Mouse (Mus musculus) adrenal gland, postnatal 36 days (tissue): ENCODE results near the gene Rab31. TPM values are rescaled to one million over a fixed set of nuclear protein-coding genes. Genes with fewer than 3 reads are reported as not detected.

Source experiments
- DNase-seq, 2 experiments: peaks; one replicate each; pipeline ENCODE4 v3.0.0; 2021; ENCODE audit warnings: mixed read lengths in 1 of 2
- total RNA-seq, 2 experiments: library from RNA; stranded (reverse); gene quantifications; 2 replicates each; pipeline ENCODE4 v1.2.3; 2021

Rab31 gene
- total RNA-seq, 2 experiments from 2014 or later, result 40.9 to 50.1 TPM

DNA sequence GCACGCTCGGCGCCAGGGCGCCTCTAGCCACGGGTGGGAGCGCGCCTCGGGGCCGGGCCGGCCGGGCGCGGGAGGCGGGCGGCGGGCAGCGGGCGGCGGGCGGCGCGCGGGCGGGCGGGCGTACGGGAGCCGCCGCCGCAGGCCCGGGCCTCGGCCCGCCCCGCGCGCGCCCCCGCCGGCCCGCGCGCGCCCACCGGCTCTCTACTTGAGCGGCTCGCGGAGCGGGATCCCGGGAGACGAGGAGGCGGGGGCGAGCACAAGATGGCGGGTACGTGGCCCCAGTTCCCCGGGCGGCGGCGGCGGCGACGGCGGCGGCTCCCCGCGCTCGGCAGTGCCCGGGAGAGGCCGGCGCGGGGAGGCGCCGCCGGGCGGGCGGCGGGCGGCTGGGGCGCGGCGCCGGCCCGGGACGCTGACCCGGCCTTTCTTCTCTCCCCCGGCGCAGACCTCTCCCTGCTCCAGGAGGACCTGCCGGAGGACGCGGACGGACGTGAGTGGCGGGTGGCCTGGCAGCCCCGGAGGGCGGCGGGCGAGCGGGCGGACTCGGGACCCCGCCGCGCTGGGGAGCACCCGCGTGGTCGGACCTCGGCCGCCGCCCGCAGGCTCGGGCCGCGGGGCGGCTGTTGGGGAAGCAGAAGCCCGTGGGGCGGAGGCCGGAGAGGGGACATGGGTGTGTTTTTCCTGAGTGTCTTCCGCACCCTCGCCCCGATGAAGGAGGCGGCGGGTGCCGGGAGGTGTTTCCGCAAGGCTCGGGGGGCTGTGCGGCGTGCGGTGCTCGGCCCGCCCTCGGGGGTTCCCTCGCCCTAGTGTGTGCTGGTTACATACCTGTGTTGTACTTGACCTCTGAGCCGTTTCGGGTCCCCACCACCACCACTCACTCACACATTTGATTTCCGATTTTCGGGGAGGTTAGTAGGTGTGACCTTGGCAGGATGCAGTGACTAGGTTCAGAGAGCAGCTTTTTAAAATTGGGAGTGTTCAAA is 10.9 kb upstream of the Rab31 start:
- DNase-seq, result peak; percentile 83 to 90

DNA sequence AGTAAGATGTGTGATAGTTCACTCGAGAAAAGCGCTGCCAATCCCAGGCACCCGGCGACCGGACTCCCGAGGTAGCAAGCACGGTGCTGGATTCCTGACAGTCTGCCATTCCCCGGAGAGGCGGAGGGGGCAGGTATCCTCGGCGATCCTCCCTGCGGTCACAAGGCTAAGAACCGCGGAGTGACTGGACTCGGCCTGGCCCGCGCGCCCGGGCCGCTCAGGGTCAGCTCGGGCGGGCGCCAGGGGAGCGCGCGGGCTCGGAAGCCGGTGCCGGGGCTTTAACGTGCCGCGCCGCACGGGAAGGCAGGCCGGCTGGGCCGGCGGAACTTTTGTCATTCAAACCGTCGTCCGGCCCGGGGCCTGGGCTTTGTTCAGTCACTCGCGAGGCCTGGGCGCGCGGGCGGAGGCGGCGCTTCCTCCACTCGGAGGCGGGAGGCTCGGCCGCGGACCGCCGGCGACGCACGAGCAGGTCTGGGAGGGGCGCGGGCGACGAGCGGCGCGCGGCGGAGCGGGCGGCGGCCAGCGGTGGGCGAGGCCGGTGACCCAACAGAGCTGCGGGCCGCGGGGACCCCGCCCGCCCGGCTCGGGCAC is 10.1 kb upstream of the Rab31 start, which contains the start of gene Ppp4r1:
Gene Ppp4r1 (plus strand): TSS at position 23 of the 591 bp plus-strand sequence.
- peak; percentile 87 to 90 for DNase-seq

DNA sequence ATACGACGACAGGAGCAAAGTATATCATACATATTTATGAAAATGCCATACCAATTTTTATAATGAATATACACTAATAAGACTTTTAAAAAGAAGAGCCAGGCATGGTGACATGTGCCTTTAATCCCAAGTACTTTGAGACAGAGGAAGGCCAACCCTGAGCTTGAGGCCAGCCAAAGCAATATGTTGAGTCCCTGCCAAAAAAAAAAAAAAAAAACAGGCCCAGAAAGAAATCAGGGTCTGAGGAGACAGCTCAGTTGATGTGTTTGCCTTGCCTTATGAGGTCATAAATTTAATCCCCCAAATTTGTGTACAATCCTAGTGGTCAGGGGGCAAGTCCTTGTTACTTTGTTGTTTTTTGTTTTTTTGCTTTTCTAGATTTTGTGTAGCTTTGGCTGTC is 8.4 kb upstream of the Rab31 start:
- DNase-seq, result no peak

DNA sequence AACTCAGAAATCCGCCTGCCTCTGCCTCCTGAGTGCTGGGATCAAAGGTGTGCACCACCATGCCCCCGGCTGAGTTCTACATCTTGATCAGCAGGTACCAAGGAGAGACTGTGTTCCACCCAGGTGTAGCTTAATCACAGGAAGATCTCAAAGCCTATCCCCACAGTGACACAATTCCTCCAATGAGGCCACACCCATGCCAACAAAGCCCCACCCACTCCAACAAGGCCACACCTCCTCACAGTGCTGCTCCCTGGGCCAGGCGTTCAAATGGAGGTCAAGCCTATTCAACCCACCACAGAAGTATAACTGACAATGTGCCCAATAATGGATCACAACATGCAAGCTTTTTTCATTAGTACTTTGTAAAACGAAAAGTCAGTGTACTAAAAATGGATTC is 4.9 kb upstream of the Rab31 start:
- DNase-seq, result no peak

DNA sequence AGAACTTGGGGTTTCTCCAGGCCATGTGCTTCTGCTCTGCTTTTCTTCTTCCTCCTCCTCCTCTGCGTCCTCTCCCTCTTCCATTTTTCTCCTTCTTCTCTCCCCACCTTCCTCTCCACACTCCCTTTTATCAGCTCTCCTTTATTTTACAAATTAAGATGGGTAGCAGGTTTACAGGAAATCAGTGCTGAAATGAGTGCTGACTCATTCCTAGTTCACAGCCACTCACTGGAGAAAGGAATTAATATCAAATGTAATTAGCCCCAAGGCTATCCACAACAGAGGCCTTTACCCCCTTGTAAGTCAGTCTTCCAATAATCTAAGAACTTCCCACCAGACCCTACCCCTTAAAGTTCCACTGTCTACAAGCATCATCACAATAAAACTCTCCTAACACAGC is 3.7 kb upstream of the Rab31 start:
- no peak for DNase-seq

DNA sequence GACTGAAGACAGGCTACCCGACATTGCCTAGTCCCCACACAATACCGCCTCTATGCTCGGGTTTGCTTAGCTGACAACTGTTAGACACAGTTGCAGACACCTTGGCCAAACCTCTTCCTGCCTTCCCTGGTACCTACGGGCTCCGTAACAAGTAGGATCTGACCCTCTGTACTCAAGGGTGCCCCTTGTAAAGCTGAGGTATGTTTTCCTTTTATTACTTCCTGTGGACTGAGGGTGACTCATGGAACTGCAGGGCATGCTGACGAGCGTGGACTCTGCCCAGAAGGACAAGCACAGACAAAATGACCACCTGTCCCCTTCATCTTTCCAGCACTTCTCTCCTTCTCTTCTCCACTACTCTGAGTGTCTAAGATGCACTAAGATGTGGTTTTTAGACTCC is 1.9 kb upstream of the Rab31 start:
- DNase-seq, result peak; percentile 34 to 36

DNA sequence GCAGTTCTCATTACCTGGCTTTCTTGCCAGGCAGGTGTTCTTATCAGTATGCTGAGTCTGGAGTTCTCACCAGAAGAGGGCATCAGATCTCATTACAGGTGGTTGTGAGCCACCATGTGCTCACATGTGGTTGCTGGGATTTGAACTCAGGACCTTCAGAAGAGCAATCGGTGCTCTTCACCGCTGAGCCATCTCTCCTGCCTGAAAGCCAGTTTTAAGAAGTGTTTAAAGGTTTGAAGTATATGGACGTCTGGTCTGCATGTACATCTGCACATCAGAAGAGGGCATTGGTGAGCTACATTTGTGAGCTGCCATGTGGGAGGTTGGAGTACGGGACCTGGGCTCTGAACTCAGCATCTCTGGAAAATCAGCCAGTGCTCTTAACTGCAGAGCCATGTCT is 1.1 kb upstream of the Rab31 start:
- no peak for DNase-seq

DNA sequence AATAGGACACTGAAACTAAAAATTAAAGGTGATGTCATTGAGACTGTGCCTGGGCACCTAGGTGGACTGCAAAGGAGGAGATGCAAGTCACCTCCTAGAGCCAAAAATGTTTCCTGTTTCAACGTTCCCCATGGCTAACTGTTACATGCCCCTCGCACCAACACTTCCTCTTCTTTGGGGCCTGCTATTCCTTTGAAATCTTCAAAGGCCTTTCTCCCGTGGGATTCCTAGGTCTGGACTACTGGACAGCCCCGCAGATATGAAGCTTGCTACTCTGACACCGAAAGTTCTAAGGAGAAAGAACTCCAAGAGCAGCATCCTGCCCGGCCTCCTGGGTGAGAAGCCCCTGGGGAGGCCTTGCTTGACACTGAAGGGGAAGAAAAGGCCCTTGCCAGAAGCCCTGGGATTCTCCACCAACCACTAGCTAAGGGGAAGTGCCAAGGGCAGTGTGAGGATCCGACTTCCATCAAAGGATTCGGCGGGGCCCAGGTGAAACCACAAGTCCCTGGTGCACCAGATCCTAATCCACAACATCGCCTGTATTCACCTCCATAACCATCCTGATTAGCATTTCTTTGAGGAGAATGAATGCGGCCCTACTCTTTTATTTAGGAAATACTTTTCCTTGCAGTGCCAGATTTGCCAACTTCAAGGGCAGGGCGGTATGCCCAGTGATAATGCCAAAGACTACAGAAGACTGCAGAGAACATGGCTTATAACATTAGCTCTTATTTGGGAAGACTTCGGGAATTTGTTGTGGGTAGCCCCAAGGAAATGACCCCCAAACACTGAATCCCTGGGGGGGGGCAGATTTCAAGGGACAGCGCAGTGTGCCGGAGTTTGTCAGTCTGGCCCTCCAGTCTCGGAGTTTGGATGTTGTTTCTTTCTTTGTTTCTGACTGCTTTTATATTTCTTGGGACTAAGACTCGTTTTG is 1.3 kb downstream of the Rab31 start:
- DNase-seq, result peak in 1 of 2 experiments; percentile 33

DNA sequence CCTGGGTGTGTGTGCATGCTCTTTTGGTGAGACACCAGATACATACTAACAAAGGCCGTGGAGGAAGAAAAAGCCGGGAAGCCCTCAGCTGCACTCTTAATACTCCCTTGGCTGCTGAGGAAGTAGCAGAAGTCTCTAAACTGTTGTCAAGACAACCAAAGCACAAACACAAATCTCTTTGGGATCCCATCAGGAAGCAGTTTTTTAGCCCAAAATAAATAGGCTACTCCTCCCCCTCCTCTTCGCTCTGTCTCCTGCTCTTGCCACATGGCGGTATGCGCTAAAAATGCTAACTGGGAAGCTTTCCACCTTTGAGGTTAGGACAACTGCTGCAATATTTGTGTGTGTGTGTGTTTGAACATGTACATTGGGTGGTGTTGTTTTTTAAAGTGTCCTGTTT is 4.1 kb downstream of the Rab31 start:
- no peak for DNase-seq

DNA sequence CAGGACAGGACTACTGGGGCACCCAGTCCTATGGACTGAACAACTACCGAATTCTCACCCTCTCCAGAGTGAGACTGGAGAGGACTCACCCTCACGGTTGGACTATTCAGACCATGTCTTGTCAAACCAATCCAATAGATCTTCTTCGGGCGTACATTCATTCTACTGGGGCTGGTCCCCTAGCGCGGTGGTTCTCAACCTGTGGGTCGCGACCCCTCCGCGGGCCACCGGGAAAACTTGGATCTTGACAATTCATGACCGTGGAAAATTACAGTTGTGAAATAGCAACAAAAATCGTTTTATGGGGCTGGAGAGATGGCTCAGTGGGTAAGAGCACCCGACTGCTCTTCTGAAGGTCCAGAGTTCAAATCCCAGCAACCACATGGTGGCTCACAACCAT is 9.3 kb downstream of the Rab31 start:
- DNase-seq, result no peak

DNA sequence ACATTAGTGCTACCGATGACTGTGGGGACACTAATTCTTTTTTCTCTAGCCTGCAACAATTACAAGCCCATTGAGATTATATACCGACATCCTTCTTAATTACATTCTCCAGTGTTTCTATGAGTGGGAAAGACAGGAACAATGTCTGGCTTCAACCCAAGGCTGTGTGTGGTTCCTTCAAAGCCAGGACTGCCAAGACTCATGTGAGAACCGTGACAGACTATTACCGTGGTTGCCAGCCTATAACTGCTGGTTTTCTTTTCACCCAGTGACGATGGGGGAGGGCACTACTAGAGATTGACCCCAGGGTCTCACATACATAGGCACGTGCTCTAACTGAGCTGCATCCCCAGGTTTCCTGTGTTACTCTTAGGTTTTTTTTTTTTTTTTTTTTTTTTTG is 15.4 kb downstream of the Rab31 start:
- DNase-seq, result no peak

DNA sequence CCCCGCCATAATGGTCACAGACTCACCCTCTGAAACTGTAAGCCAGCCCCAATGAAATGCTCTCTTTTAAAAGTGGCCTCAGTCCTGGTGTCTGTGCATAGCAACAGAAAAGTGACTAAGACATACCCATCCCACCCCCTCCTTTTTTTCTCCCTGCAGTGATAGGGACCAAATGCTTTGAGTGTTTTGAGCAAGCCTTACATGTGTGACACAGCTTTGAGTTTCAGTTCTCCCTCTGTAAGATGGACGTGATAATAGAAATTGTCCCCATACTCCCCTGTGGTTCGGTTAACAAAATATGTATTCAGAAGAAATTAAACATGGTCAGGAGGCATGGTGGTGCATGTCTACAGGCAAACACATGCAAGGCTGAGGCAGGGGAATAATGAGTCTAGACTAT is 16.7 kb downstream of the Rab31 start:
- DNase-seq, result no peak

DNA sequence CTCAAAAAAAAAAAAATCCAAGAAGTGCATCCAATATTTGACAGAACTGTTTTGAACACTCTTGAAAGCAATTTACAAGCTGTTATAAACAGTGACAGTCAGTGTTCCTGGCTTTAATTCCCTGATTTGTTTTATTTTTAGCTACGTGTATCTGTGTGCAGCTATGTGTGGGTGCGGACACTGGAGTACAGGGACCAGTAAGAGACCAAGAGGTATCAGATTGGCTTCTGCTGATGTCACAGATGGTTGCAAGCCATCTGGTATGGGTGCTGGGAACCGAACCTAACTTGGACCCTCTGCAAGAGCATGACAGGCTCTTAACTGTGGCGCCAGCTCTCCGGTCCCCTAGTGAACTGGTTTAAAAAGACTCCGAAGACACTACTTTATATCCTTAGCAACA is 19.4 kb downstream of the Rab31 start:
- DNase-seq, result no peak

DNA sequence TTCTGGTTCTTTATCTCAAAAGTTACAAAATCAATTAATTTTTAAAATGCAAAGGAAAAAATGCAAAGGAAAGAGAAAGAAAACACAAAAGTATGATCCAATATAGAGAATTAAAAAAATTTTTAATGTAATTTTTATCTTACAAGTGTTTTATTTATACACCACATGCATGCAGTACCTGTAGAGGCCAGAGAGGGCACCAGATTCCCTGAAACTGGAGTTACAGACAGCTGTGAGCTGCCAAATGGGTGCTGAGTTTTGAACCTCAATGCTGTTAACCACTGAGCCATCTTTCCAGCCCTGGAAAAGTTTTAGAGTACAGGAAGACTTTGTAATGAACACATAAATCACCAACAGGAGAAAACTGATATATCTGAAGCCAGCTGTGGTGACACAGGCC is 22.3 kb downstream of the Rab31 start:
- DNase-seq, result no peak

DNA sequence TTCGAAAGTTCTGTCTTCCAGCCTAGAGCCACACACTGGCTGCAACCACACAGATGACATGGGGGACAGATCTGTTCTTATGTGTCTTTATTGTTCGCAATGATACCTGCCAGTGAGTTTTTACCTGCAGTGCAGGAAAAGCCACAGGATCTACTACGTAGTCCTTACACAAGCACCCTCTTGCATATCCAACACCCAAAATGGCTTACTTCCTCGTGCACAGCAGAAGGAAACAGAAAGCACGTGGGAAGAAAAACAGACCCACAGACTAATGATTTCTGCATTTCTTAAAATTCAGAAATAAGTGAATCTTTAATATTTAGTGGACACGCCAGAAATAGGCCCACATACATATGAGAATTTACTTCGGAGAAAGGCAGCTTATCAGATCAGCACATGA is 22.7 kb downstream of the Rab31 start:
- DNase-seq, result no peak

DNA sequence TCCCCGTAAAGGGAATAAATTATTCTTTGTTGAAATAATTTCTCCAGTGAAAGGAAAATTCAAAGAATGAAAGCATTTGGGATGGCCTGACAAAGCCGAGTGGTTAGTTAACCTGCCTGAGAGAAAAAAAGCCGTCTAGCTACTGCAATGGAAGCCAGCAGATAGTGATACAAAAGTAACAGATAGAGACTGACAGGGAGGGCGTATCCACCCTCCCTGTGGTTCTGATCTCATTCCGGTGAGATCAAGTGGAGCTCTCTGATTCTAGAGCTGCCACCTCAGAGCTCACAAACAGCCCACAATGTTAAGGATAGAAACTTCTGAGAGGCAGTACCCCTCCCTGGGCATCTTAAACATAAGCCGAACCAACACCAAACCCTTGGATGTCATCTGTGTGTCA is 23.6 kb downstream of the Rab31 start:
- no peak for DNase-seq

DNA sequence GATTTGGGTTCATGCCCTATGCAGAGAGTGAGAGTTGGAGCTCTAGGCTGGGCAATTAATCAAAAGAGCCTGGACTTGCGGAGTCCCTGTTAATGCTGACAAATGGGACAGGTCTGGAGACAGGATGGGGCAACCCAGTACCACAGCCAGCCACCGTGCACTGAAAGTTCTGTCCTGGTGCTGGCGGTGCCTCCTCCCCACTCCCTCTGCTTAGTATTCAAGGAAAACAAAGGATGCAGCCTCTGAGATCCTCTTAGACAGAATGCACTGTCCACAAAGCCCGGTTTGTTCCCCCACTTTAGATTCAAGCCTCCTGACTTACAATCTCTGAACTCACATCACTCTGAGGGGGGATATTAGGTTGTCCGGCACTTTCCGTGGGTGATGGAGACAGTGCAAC is 26.2 kb downstream of the Rab31 start:
- no peak for DNase-seq

DNA sequence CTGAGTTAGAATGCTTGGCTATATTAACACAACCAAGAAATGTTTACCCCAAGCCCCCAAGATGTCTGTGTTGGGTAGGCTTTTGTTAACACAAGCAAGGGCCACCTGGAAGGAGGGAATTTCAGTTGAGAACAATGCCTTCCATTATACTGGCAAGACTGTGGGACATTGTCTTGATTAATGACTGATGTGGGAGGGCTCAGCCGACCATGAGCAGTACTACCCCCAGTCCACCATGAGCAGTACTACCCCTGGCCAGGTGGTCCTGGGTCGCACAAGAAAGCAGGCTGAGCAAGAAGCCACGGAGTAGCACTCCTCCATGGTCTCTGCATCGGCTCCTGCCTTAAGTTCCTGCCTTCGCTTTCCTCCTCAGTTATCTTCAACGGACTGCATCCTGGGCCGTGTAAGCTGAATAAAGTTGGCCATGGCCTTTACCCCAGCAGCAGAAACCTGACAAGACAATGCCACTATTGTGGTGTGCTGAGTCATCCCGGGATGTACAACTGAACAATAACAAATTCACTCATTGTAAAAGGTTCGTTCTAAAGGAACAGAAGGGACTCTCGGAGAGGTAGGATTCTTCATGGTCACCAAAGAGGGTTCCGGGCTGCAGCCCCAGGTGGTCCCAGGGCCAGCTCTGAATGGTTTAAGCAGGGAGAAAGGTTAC is 28.8 kb downstream of the Rab31 start:
- DNase-seq, result no peak

DNA sequence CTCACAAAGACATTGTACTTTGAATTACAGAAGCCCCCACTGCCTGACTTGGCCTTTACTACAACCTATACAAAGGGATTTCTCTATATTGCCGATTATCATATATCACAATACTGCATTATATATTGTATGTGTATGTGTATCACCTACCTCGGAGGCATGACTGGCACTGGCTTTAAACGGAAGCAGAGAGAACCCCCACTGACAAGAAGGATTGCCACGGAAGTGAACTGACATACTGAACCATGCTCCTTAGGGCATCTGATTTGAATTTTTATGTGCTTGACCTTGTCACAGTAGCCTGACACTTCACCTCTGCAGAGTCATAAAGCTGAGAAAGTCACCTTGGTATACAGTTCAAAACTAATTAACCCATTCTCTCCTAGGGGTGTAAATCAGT is 29.6 kb downstream of the Rab31 start:
- no peak for DNase-seq

DNA sequence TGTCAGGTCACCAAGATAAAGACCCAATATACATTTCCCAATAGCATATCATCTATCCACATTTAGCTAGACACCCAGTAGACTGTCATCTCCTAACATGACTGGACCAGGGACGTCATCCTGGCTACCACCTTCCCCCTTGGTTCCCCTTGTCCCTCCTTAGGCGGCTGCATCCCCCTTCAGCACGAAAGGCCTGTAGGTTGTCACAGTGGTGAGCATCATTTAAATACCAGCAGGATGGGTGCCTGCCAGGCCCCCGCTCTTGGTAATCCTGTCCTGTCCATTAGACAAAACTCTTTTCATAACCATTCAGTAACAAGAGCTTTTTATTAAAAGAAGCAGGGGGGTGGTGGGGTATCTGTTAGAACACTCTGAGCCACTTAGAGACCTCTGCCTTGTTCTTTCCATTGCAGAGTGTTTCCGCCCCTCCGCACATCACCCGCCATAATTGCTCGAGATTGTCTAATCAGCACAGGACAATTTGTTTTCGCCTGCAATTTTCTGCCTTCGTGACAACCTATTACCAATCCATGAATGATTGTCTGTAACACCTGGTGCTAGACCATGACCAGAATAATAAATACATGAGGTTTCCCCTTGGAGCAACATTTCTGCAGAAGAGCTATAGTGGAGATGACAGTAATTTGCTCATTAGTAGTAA is 30.2 kb downstream of the Rab31 start:
- no peak for DNase-seq

DNA sequence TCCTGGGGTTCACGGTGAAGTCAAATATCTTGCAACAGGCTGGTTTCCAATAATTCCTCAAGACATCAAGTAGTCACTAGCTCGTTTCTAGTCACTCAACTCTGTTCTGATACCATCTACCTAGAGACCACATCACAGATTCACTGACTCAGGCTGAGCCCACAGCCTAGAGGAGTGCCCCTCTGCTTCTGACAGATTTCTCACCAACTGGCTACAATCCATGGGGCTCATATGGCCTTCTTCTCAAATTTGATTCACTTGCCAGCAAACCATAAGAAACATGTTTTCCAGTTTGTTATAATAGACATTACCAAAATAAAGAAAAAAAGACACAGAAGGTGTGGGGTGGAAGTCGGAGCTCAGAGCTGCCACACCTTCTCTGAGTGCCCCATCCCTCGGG is 31.0 kb downstream of the Rab31 start:
- no peak for DNase-seq
